Mouse (Mus musculus) lung, embryonic 16.5 days (tissue): Measurements from ENCODE around the gene Slc9c1. TPM values are rescaled to one million over a fixed set of nuclear protein-coding genes. Genes with fewer than 3 reads are reported as not detected.
A peak's percentile ranks its signal among the peaks of the same experiment; 100 is the strongest.
"Not testable (repeated sequence)": the region's sequence is repeated elsewhere in the genome, so short reads cannot be mapped to it uniquely, and the experiment has no call there.

Experiments used
- ATAC-seq: fragments of 200-750 bp; cut with Nextera tagmentation; 2 replicates; pipeline ENCODE4 v1.8.0; 2017; ENCODE audit warnings: low read depth, mild to moderate bottlenecking, moderate library complexity
- H3K27ac ChIP-seq: fragments of 300-500 bp; sonication (generic); 2 replicates; pipeline ENCODE4 v1.5.1; 2014; ENCODE audit warnings: mild to moderate bottlenecking, control low read depth, low read length
- H3K27me3 ChIP-seq: fragments of 300-500 bp; sonication (generic); 2 replicates; pipeline ENCODE4 v1.6.1; 2014; ENCODE audit warnings: low read depth, low read length, mixed read lengths; ENCODE audit not compliant: control insufficient read depth, insufficient read depth
- H3K36me3 ChIP-seq: fragments of 300-500 bp; sonication (generic); 2 replicates; pipeline ENCODE4 v1.6.1; 2014; ENCODE audit warnings: low read length; ENCODE audit not compliant: control insufficient read depth, insufficient read depth
- H3K4me1 ChIP-seq: fragments of 300-500 bp; sonication (generic); replicated peaks from 2 replicates; pipeline ENCODE4 v1.6.1; 2014; ENCODE audit warnings: low read length, mixed read lengths; ENCODE audit not compliant: control insufficient read depth, insufficient read depth
- H3K4me2 ChIP-seq: fragments of 300-500 bp; sonication (generic); 2 replicates; pipeline ENCODE4 v1.6.1; 2014; ENCODE audit warnings: low read depth, low read length, control low read depth
- H3K4me3 ChIP-seq: fragments of 300-500 bp; sonication (generic); 2 replicates; pipeline ENCODE4 v1.5.1; 2014; ENCODE audit warnings: mild to moderate bottlenecking, low read length, control low read depth
- H3K9ac ChIP-seq: fragments of 300-500 bp; sonication (generic); 2 replicates; pipeline ENCODE4 v1.6.1; 2014; ENCODE audit warnings: low read length, control low read depth
- H3K9me3 ChIP-seq: fragments of 300-500 bp; sonication (generic); 2 replicates; pipeline ENCODE4 v1.6.1; 2016; ENCODE audit warnings: low read length; ENCODE audit not compliant: control insufficient read depth
- WGBS: fragments of 180-500 bp; shearing (Covaris S2); extraction: QIAGEN DNeasy Blood & Tissue Kit; methylation state at CpG from one replicate; pipeline ENCODE4 v1.1.7; 2014; 5-methylcytosine and 5-hydroxymethylcytosine counted together
- polyA plus RNA-seq: library from polyadenylated mRNA; unstranded; fragments of >200 nt; fragmentation: Nextera tagmentation; extraction: Ambion mirVana; gene quantifications from 2 replicates; pipeline ENCODE4 v1.2.1, GENCODE M21; 2015

The Slc9c1 gene
- polyA plus RNA-seq, result not detected in 2 replicates

GRCm38 (mm10) chr16:45535009-45535408, at the start of gene Slc9c1:
Gene Slc9c1, plus strand, starts transcription at chr16:45535309.
- H3K27me3 ChIP-seq, result no peaks in the 10 kb centered on the region
- H3K4me1 ChIP-seq, result no peaks in the 10 kb centered on the region
- no peaks in the 10 kb centered on the region for H3K9me3 ChIP-seq
- no peak within 1 kb of the TSS for H3K9ac ChIP-seq
- 93% methylated on average over 5 of the region's 5 CpGs for WGBS
- H3K36me3 ChIP-seq, result no peaks in the 10 kb centered on the region
- H3K4me3 ChIP-seq, result no peak within 1 kb of the TSS
- no peak within 1 kb of the TSS for H3K27ac ChIP-seq
- no peak within 1 kb of the TSS for H3K4me2 ChIP-seq
- ATAC-seq, result no peak

GRCm38 (mm10) chr16:45492927-45493326, 42.2 kb upstream of the Slc9c1 start, which contains the start of gene Gm609:
Gene Gm609, minus strand, starts transcription at chr16:45492969.
- no peaks in the 10 kb centered on the region for H3K27me3 ChIP-seq
- WGBS, result 62% methylated on average over 5 of the region's 5 CpGs
- H3K9ac ChIP-seq, result no peak within 1 kb of the TSS
- no peak within 1 kb of the TSS for H3K4me3 ChIP-seq
- no peaks in the 10 kb centered on the region for H3K36me3 ChIP-seq
- no peak within 1 kb of the TSS for H3K4me2 ChIP-seq
- H3K27ac ChIP-seq, result no peak within 1 kb of the TSS
- H3K9me3 ChIP-seq, result no peaks in the 10 kb centered on the region
- no peaks in the 10 kb centered on the region for H3K4me1 ChIP-seq
- ATAC-seq, result no peak

- Histone ChIP-seq H3K27me3 (no peaks in the 10 kb centered on the region), H3K9ac (no peak overlapping the region), H3K27ac (no peak overlapping the region), H3K4me2 (no peak overlapping the region), H3K9me3 (no peaks in the 10 kb centered on the region), H3K36me3 (no peaks in the 10 kb centered on the region), H3K4me3 (no peak overlapping the region), H3K4me1 (no peaks in the 10 kb centered on the region)
- WGBS, result 42% methylated on average over 1 of the region's 1 CpGs
- ATAC-seq, result no peak
Measured at GRCm38 (mm10) chr16:45495326-45495725, 39.8 kb upstream of the Slc9c1 start.

GRCm38 (mm10) chr16:45525551-45525950, 9.6 kb upstream of the Slc9c1 start:
- Histone ChIP-seq H3K36me3 (no peaks in the 10 kb centered on the region), H3K27me3 (no peaks in the 10 kb centered on the region), H3K9me3 (no peaks in the 10 kb centered on the region), H3K9ac (no peak overlapping the region), H3K4me1 (no peaks in the 10 kb centered on the region), H3K4me2 (no peak overlapping the region), H3K4me3 (no peak overlapping the region), H3K27ac (no peak overlapping the region)
- ATAC-seq, result no peak
- WGBS, result 75% methylated on average over 5 of the region's 5 CpGs

DNA sequence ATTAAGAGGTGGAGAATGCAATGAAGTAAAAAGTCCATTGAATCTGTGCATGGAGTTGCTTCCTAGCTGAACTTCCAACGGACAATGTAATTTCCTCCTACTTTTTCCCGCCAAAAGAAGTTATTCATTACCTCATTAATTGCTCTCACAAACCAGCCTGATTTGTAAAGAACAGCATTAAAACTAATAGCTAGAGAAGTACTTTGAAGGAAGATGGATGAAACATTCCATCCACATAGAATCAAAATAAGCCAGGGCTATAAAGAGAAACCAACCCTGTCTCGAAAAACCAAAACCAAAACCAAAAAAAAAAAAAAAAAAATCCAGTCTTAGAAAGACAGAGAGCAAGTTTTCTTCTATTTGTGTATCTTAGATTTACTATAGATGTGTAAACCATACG, 3.2 kb upstream of the Slc9c1 start, which contains the start of gene Gm17783:
TSS of gene Gm17783 (minus strand) at position 101 of the 400 bp plus-strand sequence.
- Histone ChIP-seq H3K27me3 (no peaks in the 10 kb centered on the region), H3K4me2 (no peak within 1 kb of the TSS), H3K4me1 (no peaks in the 10 kb centered on the region), H3K27ac (no peak within 1 kb of the TSS), H3K36me3 (no peaks in the 10 kb centered on the region), H3K9me3 (no peaks in the 10 kb centered on the region), H3K9ac (no peak within 1 kb of the TSS), H3K4me3 (no peak within 1 kb of the TSS)
- no peak for ATAC-seq
- WGBS, result 76% methylated on average over 4 of the region's 4 CpGs

- H3K36me3 ChIP-seq, H3K4me3 ChIP-seq, H3K27me3 ChIP-seq, H3K9me3 ChIP-seq, H3K27ac ChIP-seq, H3K4me1 ChIP-seq, ATAC-seq, H3K9ac ChIP-seq, H3K4me2 ChIP-seq: not testable (repeated sequence)
- WGBS, result 45% methylated on average over 1 of the region's 1 CpGs
Measured at GRCm38 (mm10) chr16:45538342-45538741, 3.2 kb downstream of the Slc9c1 start.

DNA sequence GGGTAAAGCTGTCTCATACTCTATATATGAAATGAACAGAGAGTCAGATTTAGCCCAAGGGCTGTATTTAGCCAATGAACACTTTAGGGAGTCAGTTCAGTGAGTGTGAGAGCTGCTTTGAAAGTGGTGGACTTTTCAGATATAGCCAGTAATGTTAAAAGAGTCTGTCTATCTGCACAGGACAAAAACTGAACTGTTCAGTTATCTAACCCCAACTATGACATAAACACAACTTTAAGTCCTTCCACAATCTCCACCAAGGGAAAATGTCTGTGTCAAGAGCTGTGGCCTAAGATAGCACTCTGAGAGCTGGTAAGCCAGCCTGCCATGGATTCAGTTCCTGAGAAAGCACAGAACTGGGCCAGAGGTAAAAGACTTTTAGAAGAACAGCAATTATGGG, 7.0 kb downstream of the Slc9c1 start:
- no peaks in the 10 kb centered on the region for H3K9me3 ChIP-seq
- H3K4me3 ChIP-seq, result no peak overlapping the region
- ATAC-seq, result no peak
- H3K4me2 ChIP-seq, result no peak overlapping the region
- H3K27me3 ChIP-seq, result no peaks in the 10 kb centered on the region
- H3K36me3 ChIP-seq, result no peaks in the 10 kb centered on the region
- no peaks in the 10 kb centered on the region for H3K4me1 ChIP-seq
- no peak overlapping the region for H3K27ac ChIP-seq
- no peak overlapping the region for H3K9ac ChIP-seq

GRCm38 (mm10) chr16:45544341-45544740, 9.2 kb downstream of the Slc9c1 start:
- no peaks in the 10 kb centered on the region for H3K4me1 ChIP-seq
- no peak overlapping the region for H3K27ac ChIP-seq
- H3K27me3 ChIP-seq, result no peaks in the 10 kb centered on the region
- no peaks in the 10 kb centered on the region for H3K36me3 ChIP-seq
- H3K9ac ChIP-seq, result no peak overlapping the region
- no peak overlapping the region for H3K4me2 ChIP-seq
- no peak for ATAC-seq
- 58% methylated on average over 3 of the region's 3 CpGs for WGBS
- H3K4me3 ChIP-seq, result no peak overlapping the region
- H3K9me3 ChIP-seq, result no peaks in the 10 kb centered on the region

DNA sequence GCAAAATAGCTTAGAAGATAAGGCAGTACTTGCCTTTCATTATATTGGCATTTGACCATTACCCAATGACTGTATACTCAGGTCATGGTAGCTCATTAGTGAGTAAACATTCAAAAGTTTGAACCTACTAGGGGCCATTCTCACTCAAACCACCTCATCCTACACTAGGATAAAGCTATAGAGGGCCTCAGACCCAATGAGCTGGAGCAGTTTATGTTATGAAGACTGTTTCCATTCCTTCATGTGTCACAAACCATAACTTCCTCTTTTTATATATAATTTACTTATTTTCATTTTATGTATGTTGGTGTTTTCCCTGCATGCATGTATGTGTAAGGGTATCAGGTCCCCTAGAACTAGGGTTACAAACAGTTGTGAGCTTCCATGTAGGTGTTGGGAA, 12.9 kb downstream of the Slc9c1 start:
- Histone ChIP-seq H3K4me2 (no peak overlapping the region), H3K36me3 (no peaks in the 10 kb centered on the region), H3K9ac (no peak overlapping the region), H3K9me3 (no peaks in the 10 kb centered on the region), H3K27me3 (no peaks in the 10 kb centered on the region), H3K27ac (no peak overlapping the region), H3K4me3 (no peak overlapping the region), H3K4me1 (no peaks in the 10 kb centered on the region)
- no peak for ATAC-seq

DNA sequence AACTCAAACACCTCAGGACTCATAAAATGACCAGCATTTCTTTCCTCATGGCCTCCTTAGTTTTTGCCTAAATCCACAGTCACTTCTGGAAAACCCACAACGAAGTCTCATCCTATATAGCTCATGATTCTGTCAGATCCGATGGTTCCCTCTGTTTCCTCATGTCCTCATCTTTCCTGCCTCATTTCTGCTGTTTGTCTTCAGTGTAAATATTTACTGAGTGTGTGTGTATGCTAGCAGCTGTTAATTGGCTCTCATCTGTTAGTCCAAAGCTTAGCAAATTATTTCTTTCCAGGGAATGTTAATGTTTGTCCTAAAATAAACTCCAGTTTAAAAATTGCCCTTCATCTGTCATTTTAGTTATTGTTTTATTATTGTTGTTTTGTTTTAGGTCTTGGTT, 16.5 kb downstream of the Slc9c1 start:
- no peaks in the 10 kb centered on the region for H3K4me1 ChIP-seq
- no peak overlapping the region for H3K27ac ChIP-seq
- no peaks in the 10 kb centered on the region for H3K27me3 ChIP-seq
- H3K4me2 ChIP-seq, result no peak overlapping the region
- 26% methylated on average over 2 of the region's 2 CpGs for WGBS
- H3K9me3 ChIP-seq, result no peaks in the 10 kb centered on the region
- H3K9ac ChIP-seq, result no peak overlapping the region
- H3K4me3 ChIP-seq, result no peak overlapping the region
- H3K36me3 ChIP-seq, result no peaks in the 10 kb centered on the region
- ATAC-seq, result peak; percentile 43; the same call in 1 of the 2 replicates
